Mouse (Mus musculus): Measurements from ENCODE around the gene Oard1. TPM values are rescaled to one million over a fixed set of nuclear protein-coding genes. Genes with fewer than 3 reads are reported as not detected.

Oard1 gene
- total RNA-seq, 2 experiments from 2014 or later: 10.5 to 13.7 TPM

Other genes with a start within 250 kb of the Oard1 start
- not detected for gene A530064D06Rik, start 242.7 kb upstream of the Oard1 start, total RNA-seq (2021)
- not detected for gene Trem1, start 177.2 kb upstream of the Oard1 start, total RNA-seq (2021)
- not detected for gene Trem3, start 162.2 kb upstream of the Oard1 start, total RNA-seq (2021)
- gene Treml4, start 145.7 kb upstream of the Oard1 start, total RNA-seq (2021): not detected
- gene Treml2, start 110.5 kb upstream of the Oard1 start, total RNA-seq (2021): under 1 TPM; 0.15 to 0.40 TPM
- under 1 TPM in 1 of 2 experiments, not detected in 1; 0.12 TPM for gene B430306N03Rik, start 93.9 kb upstream of the Oard1 start, total RNA-seq (2021)
- gene Trem2, start 63.6 kb upstream of the Oard1 start, total RNA-seq (2021): 10 to 100 TPM; 10.5 to 13.0 TPM
- gene Treml1, start 50.1 kb upstream of the Oard1 start, total RNA-seq (2021): not detected
- gene Nfya, start 108 bp upstream of the Oard1 start, total RNA-seq (2021): 10 to 100 TPM; 26.7 to 27.1 TPM
- gene Apobec2, start 22.9 kb downstream of the Oard1 start, total RNA-seq (2021): under 1 TPM in 1 of 2 experiments, not detected in 1; 0.20 TPM
- not detected for gene Tspo2, start 41.5 kb downstream of the Oard1 start, total RNA-seq (2021)
- gene Unc5cl, start 44.9 kb downstream of the Oard1 start, total RNA-seq (2021): under 1 TPM; 0.47 to 0.64 TPM